Mouse (Mus musculus) heart, embryonic 13.5 days (tissue): ENCODE measurements around the gene Sin3a. TPM values are rescaled to one million over a fixed set of nuclear protein-coding genes. Genes with fewer than 3 reads are reported as not detected.

Experiments used
- ATAC-seq: fragments of 200-750 bp; cut with Nextera tagmentation; 2 replicates; pipeline ENCODE4 v1.8.0; 2017; ENCODE audit warnings: moderate TSS enrichment; ENCODE audit not compliant: insufficient number of reproducible peaks, low FRiP score, low TSS enrichment; ENCODE audit errors: extremely low read depth
- H3K27ac ChIP-seq: fragments of 300-500 bp; sonication (generic); replicated peaks from 2 replicates; pipeline ENCODE4 v1.5.1; 2015; ENCODE audit warnings: moderate library complexity, mild to moderate bottlenecking, inconsistent platforms
- H3K27me3 ChIP-seq: fragments of 300-500 bp; sonication (generic); replicated peaks from 2 replicates; pipeline ENCODE4 v1.6.1; 2015; ENCODE audit warnings: mild to moderate bottlenecking, inconsistent platforms
- H3K36me3 ChIP-seq: fragments of 300-500 bp; sonication (generic); 2 replicates; pipeline ENCODE4 v1.6.1; 2015; ENCODE audit warnings: mild to moderate bottlenecking, inconsistent platforms
- H3K4me1 ChIP-seq: fragments of 300-500 bp; sonication (generic); 2 replicates; pipeline ENCODE4 v1.6.1; 2015; ENCODE audit warnings: inconsistent platforms
- H3K4me2 ChIP-seq: fragments of 300-500 bp; sonication (generic); 2 replicates; pipeline ENCODE4 v1.6.1; 2015; ENCODE audit warnings: inconsistent platforms, mild to moderate bottlenecking, moderate library complexity
- H3K4me3 ChIP-seq: fragments of 300-500 bp; sonication (generic); 2 replicates; pipeline ENCODE4 v1.5.1; 2015; ENCODE audit warnings: moderate library complexity, mild to moderate bottlenecking, inconsistent platforms
- H3K9ac ChIP-seq: fragments of 300-500 bp; sonication (generic); 2 replicates; pipeline ENCODE4 v1.6.1; 2015; ENCODE audit warnings: inconsistent platforms, mild to moderate bottlenecking, moderate library complexity
- H3K9me3 ChIP-seq: fragments of 300-500 bp; sonication (generic); 2 replicates; pipeline ENCODE4 v1.6.1; 2016; ENCODE audit warnings: inconsistent platforms
- WGBS: fragments of 180-500 bp; shearing (Covaris S2); methylation state at CpG from one replicate; pipeline ENCODE4 v1.1.7; 2015; ENCODE audit warnings: mixed read lengths; 5-methylcytosine and 5-hydroxymethylcytosine counted together
- polyA plus RNA-seq: library from polyadenylated mRNA; unstranded; fragments of >200 nt; fragmentation: Nextera tagmentation; extraction: Ambion mirVana; gene quantifications from 2 replicates; pipeline ENCODE4 v1.2.1, GENCODE M21; 2015

Gene Sin3a
- polyA plus RNA-seq, 1 experiment from 2014 or later: 22.1 TPM

DNA sequence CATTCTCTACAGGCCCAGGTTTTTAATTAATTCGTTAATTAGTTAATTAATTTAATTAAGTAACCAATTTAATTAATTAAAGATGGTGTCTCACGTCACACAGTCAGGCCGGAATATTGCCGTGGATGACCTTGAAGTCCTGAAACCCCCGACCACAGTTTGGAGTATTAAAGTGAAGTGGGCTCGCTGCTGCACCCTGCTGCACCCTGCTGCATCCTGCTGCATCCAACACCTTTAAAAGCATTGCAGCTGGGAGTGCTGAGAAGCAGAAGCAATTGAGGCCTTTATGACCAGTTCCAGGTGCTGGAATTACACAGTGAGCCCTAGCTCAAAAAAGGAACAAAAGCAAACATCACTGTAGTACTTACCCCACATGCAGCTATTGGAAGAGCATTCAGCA lies 80.5 kb downstream of the Sin3a start:
- Histone ChIP-seq H3K9me3 (no peaks in the 10 kb centered on the region), H3K4me2 (no peak overlapping the region), H3K4me1 (peaks cover 13% of the 10 kb centered on the region), H3K4me3 (no peak overlapping the region), H3K27me3 (no peaks in the 10 kb centered on the region), H3K9ac (no peak overlapping the region), H3K36me3 (peaks cover 22% of the 10 kb centered on the region), H3K27ac (no peak overlapping the region)
- no peak for ATAC-seq
- 39% methylated on average over 6 of the region's 6 CpGs for WGBS

DNA sequence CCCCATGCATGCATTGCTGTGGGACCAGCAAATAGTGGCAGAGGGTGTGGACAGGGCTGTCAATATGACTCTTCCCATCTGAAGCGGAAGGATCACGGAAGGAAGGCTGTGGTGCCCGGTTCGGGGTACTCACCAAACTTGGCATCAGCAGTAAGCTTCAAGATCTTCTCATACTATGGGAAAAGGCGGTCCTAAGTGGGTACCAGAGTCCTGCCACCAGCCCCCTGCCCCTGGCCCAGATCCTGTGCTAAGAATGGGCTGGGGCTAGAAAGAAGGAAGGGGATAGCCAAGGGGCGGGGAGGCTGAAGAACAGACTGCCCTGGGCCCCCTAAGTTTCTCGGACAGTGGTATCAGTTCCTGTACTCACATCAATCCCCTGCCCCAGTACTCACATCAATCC lies 84.5 kb downstream of the Sin3a start:
- Histone ChIP-seq H3K4me2 (no peak overlapping the region), H3K4me3 (no peak overlapping the region), H3K9me3 (no peaks in the 10 kb centered on the region), H3K27ac (no peak overlapping the region), H3K4me1 (peaks cover 12% of the 10 kb centered on the region), H3K36me3 (peaks cover 22% of the 10 kb centered on the region), H3K9ac (no peak overlapping the region), H3K27me3 (0 out of 2 replicates have a peak, but pooled peaks cover 7% of the 10 kb centered on the region)
- 89% methylated on average over 7 of the region's 7 CpGs for WGBS
- ATAC-seq: no peak

DNA sequence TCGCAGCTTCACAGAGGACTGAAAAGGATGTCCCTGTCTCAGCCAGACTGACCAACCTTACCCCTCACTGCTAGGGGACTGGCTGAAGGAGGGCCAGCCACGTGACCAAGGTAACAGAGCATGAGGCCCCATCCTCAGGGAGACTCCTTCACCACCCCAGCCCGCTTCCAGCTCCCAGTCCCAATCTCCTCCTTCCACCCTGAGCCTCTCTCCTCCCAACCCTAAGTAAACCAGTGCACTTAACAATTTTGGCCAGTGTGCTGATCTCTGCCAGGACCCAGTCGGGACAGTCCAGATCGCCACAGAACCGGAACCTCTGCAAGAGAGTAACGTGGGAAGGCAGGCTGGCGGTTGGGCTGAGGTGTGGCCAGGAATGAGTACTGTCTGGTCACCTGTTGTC lies 85.0 kb downstream of the Sin3a start:
- no peak for ATAC-seq
- 74% methylated on average over 8 of the region's 8 CpGs for WGBS
- Histone ChIP-seq H3K4me1 (peaks cover 12% of the 10 kb centered on the region), H3K9me3 (no peaks in the 10 kb centered on the region), H3K9ac (no peak overlapping the region), H3K4me3 (no peak overlapping the region), H3K36me3 (peaks cover 22% of the 10 kb centered on the region), H3K27ac (no peak overlapping the region), H3K4me2 (peak overlapping the region; percentile 98; the same call in 1 of the 2 replicates), H3K27me3 (0 out of 2 replicates have a peak, but pooled peaks cover 8% of the 10 kb centered on the region)

DNA sequence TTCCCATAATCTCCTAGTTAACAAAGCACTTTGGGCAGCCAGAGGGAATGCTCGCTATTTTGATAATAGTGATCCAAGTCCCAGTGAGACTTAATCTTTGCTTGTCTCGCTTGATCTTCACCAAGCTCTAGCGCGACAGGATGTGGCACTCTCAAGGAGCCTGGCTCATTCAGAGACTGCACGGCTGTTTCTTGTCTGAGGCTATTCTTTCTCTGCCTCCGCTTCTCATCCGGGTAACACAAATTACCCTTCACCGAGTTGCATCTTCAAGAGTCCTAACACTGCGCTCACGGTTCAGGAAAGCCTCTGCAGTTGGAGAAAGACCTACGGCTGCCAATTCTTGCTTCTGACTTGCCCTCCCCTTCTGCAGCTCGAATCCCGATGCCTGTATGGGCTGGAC lies 85.7 kb downstream of the Sin3a start:
- peak overlapping the region; percentile 89 for H3K9ac ChIP-seq
- H3K4me2 ChIP-seq: peak overlapping the region; percentile 98
- H3K4me3 ChIP-seq: peak overlapping the region; percentile 93
- H3K36me3 ChIP-seq: peaks cover 22% of the 10 kb centered on the region
- H3K27me3 ChIP-seq: 0 out of 2 replicates have a peak, but pooled peaks cover 8% of the 10 kb centered on the region
- no peak overlapping the region for H3K27ac ChIP-seq
- no peaks in the 10 kb centered on the region for H3K9me3 ChIP-seq
- 26% methylated on average over 13 of the region's 13 CpGs for WGBS
- no peak for ATAC-seq
- H3K4me1 ChIP-seq: peaks cover 12% of the 10 kb centered on the region

GRCm38 (mm10) chr9:57158013-57158470 lies 86.2 kb downstream of the Sin3a start, which contains the start of gene Commd4:
Gene Commd4, minus strand, starts transcription at chr9:57158331.
- H3K4me3 ChIP-seq: peak within 1 kb of the TSS; percentile 93
- H3K9me3 ChIP-seq: no peaks in the 10 kb centered on the region
- H3K36me3 ChIP-seq: peaks cover 22% of the 10 kb centered on the region
- peak within 1 kb of the TSS; percentile 89 for H3K9ac ChIP-seq
- H3K4me1 ChIP-seq: peaks cover 12% of the 10 kb centered on the region
- H3K27me3 ChIP-seq: 0 out of 2 replicates have a peak, but pooled peaks cover 8% of the 10 kb centered on the region
- peak; percentile 66 for ATAC-seq
- peak within 1 kb of the TSS; percentile 98 for H3K4me2 ChIP-seq
- 1% methylated on average over 24 of the region's 24 CpGs for WGBS
- H3K27ac ChIP-seq: peak within 1 kb of the TSS; percentile 50; the same call in 1 of the 2 replicates

- peak overlapping the region; percentile 70 for H3K9ac ChIP-seq
- H3K27ac ChIP-seq: 0 out of 2 replicates have a peak overlapping the region, but pooled peaks have one; percentile 50
- peak overlapping the region; percentile 93 for H3K4me3 ChIP-seq
- 0 out of 2 replicates have a peak, but pooled peaks cover 8% of the 10 kb centered on the region for H3K27me3 ChIP-seq
- H3K36me3 ChIP-seq: peaks cover 22% of the 10 kb centered on the region
- H3K9me3 ChIP-seq: no peaks in the 10 kb centered on the region
- peaks cover 12% of the 10 kb centered on the region for H3K4me1 ChIP-seq
- ATAC-seq: no peak
- WGBS: 35% methylated on average over 11 of the region's 11 CpGs
- peak overlapping the region; percentile 98 for H3K4me2 ChIP-seq
Measured at GRCm38 (mm10) chr9:57158506-57158905, 86.7 kb downstream of the Sin3a start.

DNA sequence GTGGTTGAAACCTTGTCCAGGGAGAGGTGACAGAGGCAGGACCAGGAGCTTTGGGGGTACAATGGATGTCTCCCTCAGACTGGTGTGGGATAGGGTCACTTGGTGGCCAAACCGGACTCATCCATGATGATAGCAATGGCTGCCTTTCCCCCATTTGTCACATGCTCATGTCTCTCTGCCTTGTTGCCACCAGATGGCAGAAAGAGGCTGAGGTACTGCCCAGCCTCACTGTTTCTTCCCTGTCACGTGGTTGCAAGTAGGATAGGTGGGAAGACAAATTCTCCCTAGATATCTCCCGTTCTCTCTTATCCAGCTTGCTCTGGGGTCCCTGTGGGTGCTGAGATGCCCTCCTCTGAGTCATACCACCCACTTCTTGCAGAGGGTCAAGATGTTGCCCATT lies 90.7 kb downstream of the Sin3a start:
- Histone ChIP-seq H3K27me3 (0 out of 2 replicates have a peak, but pooled peaks cover 8% of the 10 kb centered on the region), H3K4me3 (no peak overlapping the region), H3K9ac (no peak overlapping the region), H3K36me3 (no peaks in the 10 kb centered on the region), H3K9me3 (no peaks in the 10 kb centered on the region), H3K4me2 (no peak overlapping the region), H3K4me1 (peaks cover 6% of the 10 kb centered on the region), H3K27ac (no peak overlapping the region)
- ATAC-seq: no peak
- 12% methylated on average over 3 of the region's 3 CpGs for WGBS

GRCm38 (mm10) chr9:57163137-57163536 lies 91.3 kb downstream of the Sin3a start:
- WGBS: 51% methylated on average over 2 of the region's 2 CpGs
- Histone ChIP-seq H3K27ac (no peak overlapping the region), H3K4me2 (no peak overlapping the region), H3K9me3 (no peaks in the 10 kb centered on the region), H3K4me3 (no peak overlapping the region), H3K36me3 (no peaks in the 10 kb centered on the region), H3K27me3 (0 out of 2 replicates have a peak, but pooled peaks cover 8% of the 10 kb centered on the region), H3K9ac (no peak overlapping the region), H3K4me1 (peaks cover 4% of the 10 kb centered on the region; the same call in 1 of the 2 replicates)
- no peak for ATAC-seq

DNA sequence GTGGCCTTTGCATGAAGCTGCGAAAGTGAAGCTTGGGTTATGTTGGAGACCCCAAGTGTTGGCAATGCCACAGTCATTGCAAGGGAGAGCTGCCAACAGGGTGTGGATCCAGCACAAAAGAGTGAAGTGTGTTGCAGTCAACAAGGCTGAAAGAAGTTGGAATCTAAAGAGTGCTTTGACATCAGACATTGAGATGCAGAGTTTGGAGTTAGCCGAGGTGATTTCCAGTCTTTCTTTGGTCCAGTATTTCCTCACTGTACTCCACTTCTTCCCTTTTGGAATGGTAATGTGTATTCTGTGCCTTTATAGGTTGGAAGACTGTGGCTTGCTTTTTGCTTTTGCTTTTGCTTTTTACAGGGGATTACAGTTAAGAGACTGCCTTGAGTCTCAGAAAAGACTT lies 94.3 kb downstream of the Sin3a start:
- no peak overlapping the region for H3K4me2 ChIP-seq
- 85% methylated on average over 2 of the region's 2 CpGs for WGBS
- no peak for ATAC-seq
- no peak overlapping the region for H3K27ac ChIP-seq
- H3K36me3 ChIP-seq: no peaks in the 10 kb centered on the region
- H3K9ac ChIP-seq: no peak overlapping the region
- 0 out of 2 replicates have a peak, but pooled peaks cover 3% of the 10 kb centered on the region for H3K27me3 ChIP-seq
- H3K4me1 ChIP-seq: no peaks in the 10 kb centered on the region
- no peaks in the 10 kb centered on the region for H3K9me3 ChIP-seq
- no peak overlapping the region for H3K4me3 ChIP-seq

DNA sequence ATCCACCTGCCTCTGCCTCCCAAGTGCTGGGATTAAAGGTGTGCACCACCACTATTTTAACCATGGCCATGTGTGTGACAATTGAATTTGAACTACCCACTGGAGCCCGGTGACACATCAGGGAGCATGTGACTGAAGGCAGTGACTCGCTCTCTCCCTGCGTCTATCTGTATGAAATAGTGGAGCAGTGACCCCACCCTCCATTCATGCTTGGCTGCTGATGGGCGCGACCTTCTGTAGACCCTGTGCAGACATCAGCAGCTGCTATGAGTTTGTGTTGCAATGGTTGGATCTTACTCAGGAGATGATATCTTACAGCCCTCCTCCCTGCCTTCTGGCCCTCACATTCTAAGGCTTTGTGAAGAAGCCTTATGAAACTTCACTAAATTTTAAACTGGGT lies 96.6 kb downstream of the Sin3a start:
- no peaks in the 10 kb centered on the region for H3K9me3 ChIP-seq
- no peak overlapping the region for H3K9ac ChIP-seq
- 70% methylated on average over 5 of the region's 5 CpGs for WGBS
- H3K4me1 ChIP-seq: no peaks in the 10 kb centered on the region
- H3K27ac ChIP-seq: no peak overlapping the region
- ATAC-seq: no peak
- no peaks in the 10 kb centered on the region for H3K36me3 ChIP-seq
- no peaks in the 10 kb centered on the region for H3K27me3 ChIP-seq
- H3K4me2 ChIP-seq: no peak overlapping the region
- no peak overlapping the region for H3K4me3 ChIP-seq
